Mouse (Mus musculus) C2C12 (cell line): ENCODE data around the gene Aar2.

Experiments used
- CEBPB ChIP-seq: IDR thresholded peaks from one replicate; pipeline ENCODE4 v1.6.1; 2011; ENCODE audit warnings: low read depth, mild to moderate bottlenecking, control low read depth, moderate library complexity
- CTCF ChIP-seq: IDR thresholded peaks from one replicate; pipeline ENCODE4 v1.5.1; 2011; ENCODE audit not compliant: control insufficient read depth, insufficient read depth, insufficient read length
- MAX ChIP-seq: IDR thresholded peaks from one replicate; pipeline ENCODE4 v1.6.1; 2011; ENCODE audit warnings: mild to moderate bottlenecking, control low read depth
- MYOD1 ChIP-seq: IDR thresholded peaks from one replicate; pipeline ENCODE4 v1.6.1; 2011; ENCODE audit warnings: low read depth; ENCODE audit not compliant: control insufficient read depth, insufficient read length
- MYOG ChIP-seq: IDR thresholded peaks from one replicate; pipeline ENCODE4 v1.6.1; 2011; ENCODE audit not compliant: control insufficient read depth, insufficient read length; ENCODE audit errors: extremely low read depth
- USF1 ChIP-seq: IDR thresholded peaks from one replicate; pipeline ENCODE4 v1.6.1; 2011; ENCODE audit warnings: low read depth, mild to moderate bottlenecking, control low read depth, moderate library complexity

- TF ChIP-seq MAX (no peak), CTCF (no peak), MYOG (no peak), CEBPB (no peak), MYOD1 (no peak), USF1 (no peak)
Observed at GRCm38 (mm10) chr2:156602581-156602980, 55.2 kb downstream of the Aar2 start.
